Mouse (Mus musculus) embryonic facial prominence, embryonic 10.5 days (tissue): ENCODE data around the gene Rab40c. TPM values are rescaled to one million over a fixed set of nuclear protein-coding genes. Genes with fewer than 3 reads are reported as not detected.

ENCODE experiments used
- DNase-seq: peaks from one replicate; pipeline ENCODE4 v3.0.0-alpha.2; 2017; ENCODE audit warnings: low spot score
- H3K27ac ChIP-seq: fragments of 300-500 bp; sonication (generic); replicated peaks from 2 replicates; pipeline ENCODE4 v1.5.1; 2016; ENCODE audit warnings: mild to moderate bottlenecking
- H3K27me3 ChIP-seq: fragments of 300-500 bp; sonication (generic); replicated peaks from 2 replicates; pipeline ENCODE4 v1.6.1; 2016; ENCODE audit warnings: low read depth, mild to moderate bottlenecking; ENCODE audit not compliant: poor library complexity, severe bottlenecking
- H3K36me3 ChIP-seq: fragments of 300-500 bp; sonication (generic); replicated peaks from 2 replicates; pipeline ENCODE4 v1.6.1; 2016; ENCODE audit warnings: mild to moderate bottlenecking, moderate library complexity
- H3K4me1 ChIP-seq: fragments of 300-500 bp; sonication (generic); 2 replicates; pipeline ENCODE4 v1.6.1; 2016
- H3K4me3 ChIP-seq: fragments of 300-500 bp; sonication (generic); 2 replicates; pipeline ENCODE4 v1.5.1; 2016; ENCODE audit warnings: mild to moderate bottlenecking, moderate library complexity
- H3K9me3 ChIP-seq: fragments of 300-500 bp; sonication (generic); 2 replicates; pipeline ENCODE4 v1.6.1; 2016; ENCODE audit warnings: mild to moderate bottlenecking
- WGBS: fragments of 180-500 bp; shearing (Covaris S2); methylation state at CpG from one replicate; pipeline ENCODE4 v1.1.7; 2016; 5-methylcytosine and 5-hydroxymethylcytosine counted together
- polyA plus RNA-seq: library from polyadenylated mRNA; unstranded; fragments of >200 nt; fragmentation: Nextera tagmentation; extraction: Ambion mirVana; gene quantifications from 2 replicates; pipeline ENCODE4 v1.2.1, GENCODE M21; 2016

Rab40c gene
- polyA plus RNA-seq, 1 experiment from 2014 or later = 34.0 TPM

GRCm38 (mm10) chr17:25833291-25833663 is 86.2 kb downstream of the Rab40c start, which contains the start of gene Stub1:
Stub1 (minus strand) TSS chr17:25833404.
- under 1% methylated on average over 24 of the region's 24 CpGs for WGBS

GRCm38 (mm10) chr17:25832436-25833290 is 86.9 kb downstream of the Rab40c start:
- H3K36me3 ChIP-seq = peaks cover 60% of the 10 kb centered on the region
- no peaks in the 10 kb centered on the region for H3K9me3 ChIP-seq
- under 1% methylated on average over 77 of the region's 77 CpGs for WGBS
- H3K27ac ChIP-seq = peak overlapping the region; percentile 95
- peaks cover 85% of the 10 kb centered on the region for H3K4me1 ChIP-seq
- H3K27me3 ChIP-seq = no peaks in the 10 kb centered on the region
- DNase-seq = peak; percentile 99
- peak overlapping the region; percentile 81 for H3K4me3 ChIP-seq

More at GRCm38 (mm10) chr17:25833291-25833663, 86.2 kb downstream of the Rab40c start, which contains the start of gene Stub1:
- H3K27me3 ChIP-seq = no peaks in the 10 kb centered on the region
- no peaks in the 10 kb centered on the region for H3K9me3 ChIP-seq
- peak within 1 kb of the TSS; percentile 81 for H3K4me3 ChIP-seq
- peak; percentile 90 for DNase-seq
- H3K36me3 ChIP-seq = peaks cover 60% of the 10 kb centered on the region
- H3K4me1 ChIP-seq = peaks cover 85% of the 10 kb centered on the region
- peak within 1 kb of the TSS; percentile 95 for H3K27ac ChIP-seq

Other genes with a start within 250 kb of the Rab40c start
- 1.8 and 2.5 TPM in 2 replicates for gene Gng13, start 202.6 kb downstream of the Rab40c start, polyA plus RNA-seq
- 60.7 and 66.2 TPM in 2 replicates for gene Chtf18, start 192.3 kb downstream of the Rab40c start, polyA plus RNA-seq
- gene Rpusd1, start 192.1 kb downstream of the Rab40c start, polyA plus RNA-seq = 23.7 and 25.5 TPM in 2 replicates
- 0.11 TPM in 1 of 2 replicates, not detected in the other for gene Mslnl, start 183.7 kb downstream of the Rab40c start, polyA plus RNA-seq
- gene Msln, start 165.3 kb downstream of the Rab40c start, polyA plus RNA-seq = 0.55 and 0.65 TPM in 2 replicates
- 23.9 and 25.9 TPM in 2 replicates for gene Narfl, start 146.0 kb downstream of the Rab40c start, polyA plus RNA-seq
- 59.9 and 69.1 TPM in 2 replicates for gene Haghl, start 134.1 kb downstream of the Rab40c start, polyA plus RNA-seq
- gene Ccdc78, start 133.1 kb downstream of the Rab40c start, polyA plus RNA-seq = 0.62 and 1.2 TPM in 2 replicates
- gene Fam173a, start 126.8 kb downstream of the Rab40c start, polyA plus RNA-seq = 62.3 and 67.8 TPM in 2 replicates
- 0.95 and 1.0 TPM in 2 replicates for gene AC134908.4, start 124.1 kb downstream of the Rab40c start, polyA plus RNA-seq
- gene Metrn, start 122.6 kb downstream of the Rab40c start, polyA plus RNA-seq = 118 and 137 TPM in 2 replicates
- 5.0 and 5.1 TPM in 2 replicates for gene Fbxl16, start 110.6 kb downstream of the Rab40c start, polyA plus RNA-seq
- 31.0 and 31.4 TPM in 2 replicates for gene Wdr24, start 96.1 kb downstream of the Rab40c start, polyA plus RNA-seq
- 50.5 and 55.1 TPM in 2 replicates for gene Jmjd8, start 90.9 kb downstream of the Rab40c start, polyA plus RNA-seq
- gene Stub1, start 86.3 kb downstream of the Rab40c start, polyA plus RNA-seq = 396 and 400 TPM in 2 replicates
- gene Rhbdl1, start 82.4 kb downstream of the Rab40c start, polyA plus RNA-seq = 1.2 and 1.4 TPM in 2 replicates
- gene Gm20683, start 78.0 kb downstream of the Rab40c start, polyA plus RNA-seq = 0.92 and 1.4 TPM in 2 replicates
- gene Rhot2, start 74.9 kb downstream of the Rab40c start, polyA plus RNA-seq = 26.3 and 27.2 TPM in 2 replicates
- gene Wdr90, start 58.2 kb downstream of the Rab40c start, polyA plus RNA-seq = 53.8 and 56.1 TPM in 2 replicates
- gene Mcrip2, start 51.0 kb downstream of the Rab40c start, polyA plus RNA-seq = 17.3 and 20.2 TPM in 2 replicates
- gene Mettl26, start 44.7 kb downstream of the Rab40c start, polyA plus RNA-seq = 68.1 and 69.8 TPM in 2 replicates
- gene Wfikkn1, start 38.9 kb downstream of the Rab40c start, polyA plus RNA-seq = 7.8 and 12.6 TPM in 2 replicates
- 62.9 and 69.3 TPM in 2 replicates for gene Pigq, start 25.2 kb upstream of the Rab40c start, polyA plus RNA-seq
- gene Nhlrc4, start 25.2 kb upstream of the Rab40c start, polyA plus RNA-seq = 0.88 TPM in 1 of 2 replicates, not detected in the other
- 0.35 and 0.36 TPM in 2 replicates for gene A930017K11Rik, start 32.8 kb upstream of the Rab40c start, polyA plus RNA-seq
- gene Capn15, start 66.1 kb upstream of the Rab40c start, polyA plus RNA-seq = 34.3 and 40.1 TPM in 2 replicates
- 24.5 and 25.3 TPM in 2 replicates for gene Rab11fip3, start 149.8 kb upstream of the Rab40c start, polyA plus RNA-seq
- gene Decr2, start 170.6 kb upstream of the Rab40c start, polyA plus RNA-seq = 29.1 and 30.1 TPM in 2 replicates
- 145 and 159 TPM in 2 replicates for gene Nme4, start 175.9 kb upstream of the Rab40c start, polyA plus RNA-seq
- 1.2 TPM in 2 replicates for gene Tmem8, start 193.6 kb upstream of the Rab40c start, polyA plus RNA-seq
- 289 and 299 TPM in 2 replicates for gene Mrpl28, start 203.8 kb upstream of the Rab40c start, polyA plus RNA-seq
- 9.5 and 12.4 TPM in 2 replicates for gene Axin1, start 219.0 kb upstream of the Rab40c start, polyA plus RNA-seq